Mouse (Mus musculus): ENCODE results near the gene Anxa7. TPM values are rescaled to one million over a fixed set of nuclear protein-coding genes. Genes with fewer than 3 reads are reported as not detected.

The Anxa7 gene
- polyA plus RNA-seq (2014; fragmentation: Nextera tagmentation; extraction: Ambion mirVana): 12.8 and 14.6 TPM in 2 replicates

DNA sequence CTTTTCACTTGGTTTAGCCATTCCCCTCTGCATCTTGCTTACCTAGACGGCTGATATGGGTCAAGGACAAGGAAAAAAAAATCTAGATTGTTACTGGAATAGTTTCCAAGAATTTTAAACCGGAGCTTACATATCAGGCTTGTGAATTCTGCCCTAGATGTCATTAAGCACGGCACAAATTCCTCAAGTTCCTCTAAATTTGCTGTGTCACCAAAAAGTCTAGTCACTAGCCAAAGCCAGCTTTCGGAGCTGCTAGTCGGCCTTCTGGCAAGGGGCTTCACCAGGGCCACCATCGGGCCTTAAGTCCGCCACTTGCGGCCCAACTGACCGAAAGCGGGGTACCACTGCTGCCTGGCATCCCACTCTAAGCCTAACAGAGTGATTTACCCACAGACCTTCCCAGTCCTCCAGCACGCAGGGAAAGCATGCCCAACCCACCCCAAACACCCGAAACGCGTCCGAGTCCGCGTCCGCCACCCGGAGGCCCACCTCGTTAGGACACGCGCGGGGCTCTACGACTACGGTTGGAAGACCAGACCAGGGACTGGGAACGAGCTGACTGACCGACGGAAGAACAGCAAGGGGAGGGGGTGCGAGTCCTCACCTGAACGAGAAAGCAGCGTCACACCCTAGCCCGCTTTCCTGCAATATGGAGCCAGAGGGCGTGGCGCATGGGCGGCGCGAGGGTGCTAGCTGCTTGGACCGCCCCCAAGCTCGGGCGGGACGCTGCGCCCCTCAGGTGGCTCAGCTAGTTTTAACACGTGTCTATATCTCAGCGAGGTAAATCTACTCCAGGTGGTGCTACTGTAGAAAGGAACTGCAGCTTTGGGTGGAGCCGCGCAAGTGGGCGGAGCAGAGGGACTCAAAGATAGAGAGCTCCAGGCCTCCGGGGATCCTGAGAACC is at the start of gene Anxa7:
Gene Anxa7 (minus strand): TSS at position 843 of the 904 bp plus-strand sequence.
- peak; percentile 69 for ATAC-seq (replicated peaks; ENCODE audit: low FRiP score)
- H3K27me3 ChIP-seq (ENCODE audit: control insufficient read depth, insufficient read depth, low read length): no peaks in the 10 kb centered on the region; the same call in 1 of the 2 replicates
- peak within 1 kb of the TSS; percentile 57 for H3K9ac ChIP-seq (ENCODE audit: low read length)
- WGBS: 1% methylated on average over 48 of the region's 48 CpGs
- H3K27ac ChIP-seq (ENCODE audit: low read depth, low read length): no peak within 1 kb of the TSS
- H3K36me3 ChIP-seq (ENCODE audit: control insufficient read depth, insufficient read depth, low read length): no peaks in the 10 kb centered on the region
- H3K4me2 ChIP-seq (ENCODE audit: low read depth, low read length, severe bottlenecking): peak within 1 kb of the TSS; percentile 87
- no peaks in the 10 kb centered on the region for H3K9me3 ChIP-seq (ENCODE audit: control insufficient read depth, low read length)
- H3K4me1 ChIP-seq (replicated peaks; ENCODE audit: control insufficient read depth, insufficient read depth, low read length): 0 out of 2 replicates have a peak, but pooled peaks cover 2% of the 10 kb centered on the region
- H3K4me3 ChIP-seq (ENCODE audit: low read depth, low read length): peak within 1 kb of the TSS; percentile 63
- DNase-seq (ENCODE audit: low spot score): peak; percentile 77

DNA sequence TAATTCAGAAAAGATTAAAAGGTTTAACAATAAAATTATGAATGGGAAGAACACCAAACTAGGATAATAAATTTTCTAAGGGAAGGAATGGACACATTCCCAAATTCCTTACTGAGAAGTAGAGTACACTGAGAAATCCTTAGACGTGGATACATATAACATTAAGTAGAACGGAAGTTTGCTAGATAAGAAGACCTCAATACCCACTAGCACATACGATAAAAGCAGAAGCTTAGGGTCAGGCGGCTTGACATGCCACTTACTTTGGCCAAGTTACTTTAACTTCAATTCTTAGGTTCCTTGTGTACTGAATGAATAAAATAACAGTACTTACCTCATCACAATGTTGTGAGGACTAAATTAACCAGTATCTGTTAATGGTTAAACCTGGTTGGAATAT is 49.7 kb upstream of the Anxa7 start:
- no peak overlapping the region for H3K27ac ChIP-seq (ENCODE audit: low read depth, low read length)
- no peak overlapping the region for H3K9ac ChIP-seq (ENCODE audit: low read length)
- H3K9me3 ChIP-seq (ENCODE audit: control insufficient read depth, low read length): no peaks in the 10 kb centered on the region
- H3K27me3 ChIP-seq (ENCODE audit: control insufficient read depth, insufficient read depth, low read length): no peaks in the 10 kb centered on the region
- no peaks in the 10 kb centered on the region for H3K36me3 ChIP-seq (ENCODE audit: control insufficient read depth, insufficient read depth, low read length)
- no peaks in the 10 kb centered on the region for H3K4me1 ChIP-seq (replicated peaks; ENCODE audit: control insufficient read depth, insufficient read depth, low read length)
- no peak overlapping the region for H3K4me3 ChIP-seq (ENCODE audit: low read depth, low read length)
- DNase-seq (ENCODE audit: low spot score) (no peak), ATAC-seq (replicated peaks; ENCODE audit: low FRiP score) (no peak)
- 91% methylated on average over 4 of the region's 4 CpGs for WGBS
- no peak overlapping the region for H3K4me2 ChIP-seq (ENCODE audit: low read depth, low read length, severe bottlenecking)

DNA sequence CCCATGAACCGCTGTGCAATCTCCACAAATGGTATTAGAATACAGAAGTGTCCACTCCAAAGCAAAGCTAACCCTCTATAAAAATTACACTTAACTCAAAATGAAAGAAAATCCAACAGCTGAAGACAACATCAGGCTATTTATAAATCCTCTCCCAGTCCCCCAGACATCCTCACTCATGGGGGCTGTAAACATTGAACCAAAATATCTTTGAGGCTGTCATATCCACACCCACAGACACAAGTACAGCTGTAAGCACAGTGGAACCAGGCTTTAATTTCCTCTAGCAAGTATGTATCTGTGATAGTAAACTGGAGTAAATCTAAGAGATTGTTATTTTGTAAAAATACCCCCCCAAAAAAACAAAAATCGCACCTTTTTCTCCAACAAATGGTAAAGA is 40.2 kb upstream of the Anxa7 start:
- Histone ChIP-seq H3K27me3 (ENCODE audit: control insufficient read depth, insufficient read depth, low read length) (no peaks in the 10 kb centered on the region), H3K27ac (ENCODE audit: low read depth, low read length) (no peak overlapping the region), H3K9me3 (ENCODE audit: control insufficient read depth, low read length) (no peaks in the 10 kb centered on the region), H3K4me2 (ENCODE audit: low read depth, low read length, severe bottlenecking) (no peak overlapping the region), H3K4me1 (replicated peaks; ENCODE audit: control insufficient read depth, insufficient read depth, low read length) (no peaks in the 10 kb centered on the region), H3K4me3 (ENCODE audit: low read depth, low read length) (no peak overlapping the region), H3K9ac (ENCODE audit: low read length) (no peak overlapping the region), H3K36me3 (ENCODE audit: control insufficient read depth, insufficient read depth, low read length) (no peaks in the 10 kb centered on the region; the same call in 1 of the 2 replicates)
- 91% methylated on average over 2 of the region's 2 CpGs for WGBS
- DNase-seq (ENCODE audit: low spot score) (no peak), ATAC-seq (replicated peaks; ENCODE audit: low FRiP score) (no peak)

DNA sequence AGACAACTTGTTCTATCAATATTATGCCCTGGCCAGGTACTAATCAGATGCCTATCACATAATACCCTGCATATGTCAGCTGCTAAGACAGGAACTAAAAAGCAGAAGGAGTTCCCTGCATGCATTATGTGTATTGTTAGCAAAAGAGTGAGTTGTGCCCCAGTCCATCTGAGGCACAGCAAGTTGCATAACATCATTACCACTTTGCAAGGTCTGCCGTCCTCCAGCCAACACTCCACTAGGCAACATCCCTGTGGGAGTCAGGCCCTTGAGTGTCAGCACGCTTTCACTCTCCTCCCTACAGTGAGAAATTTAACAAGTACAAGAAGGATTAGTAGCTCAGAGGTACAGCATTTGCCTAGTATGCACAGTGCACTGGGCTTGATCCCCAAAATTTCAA is 28.5 kb upstream of the Anxa7 start:
- Histone ChIP-seq H3K27ac (ENCODE audit: low read depth, low read length) (no peak overlapping the region), H3K4me3 (ENCODE audit: low read depth, low read length) (no peak overlapping the region), H3K9ac (ENCODE audit: low read length) (no peak overlapping the region), H3K36me3 (ENCODE audit: control insufficient read depth, insufficient read depth, low read length) (peaks cover 3% of the 10 kb centered on the region; the same call in 1 of the 2 replicates), H3K27me3 (ENCODE audit: control insufficient read depth, insufficient read depth, low read length) (no peaks in the 10 kb centered on the region), H3K9me3 (ENCODE audit: control insufficient read depth, low read length) (no peaks in the 10 kb centered on the region), H3K4me1 (replicated peaks; ENCODE audit: control insufficient read depth, insufficient read depth, low read length) (no peaks in the 10 kb centered on the region), H3K4me2 (ENCODE audit: low read depth, low read length, severe bottlenecking) (no peak overlapping the region)
- no peak for DNase-seq (ENCODE audit: low spot score)
- 79% methylated on average over 2 of the region's 2 CpGs for WGBS
- no peak for ATAC-seq (replicated peaks; ENCODE audit: low FRiP score)

DNA sequence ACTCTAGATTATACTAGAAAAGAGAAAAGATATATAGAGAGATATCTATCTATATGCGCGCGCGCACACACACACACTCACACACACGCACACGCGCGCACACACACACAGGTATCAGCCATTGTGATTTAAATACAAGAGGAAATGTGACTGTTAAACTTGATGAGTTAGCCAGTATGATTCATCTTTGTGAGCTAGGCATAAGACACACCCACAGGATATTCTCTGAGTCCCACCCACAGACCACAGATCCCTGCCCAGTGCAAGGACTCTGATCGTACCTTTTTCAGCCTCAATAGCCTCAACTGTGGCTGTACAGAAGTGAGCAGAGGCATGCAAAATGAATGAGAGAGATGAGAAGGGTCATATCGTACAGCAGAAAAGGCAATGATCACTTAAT is 23.0 kb upstream of the Anxa7 start:
- Histone ChIP-seq H3K4me2 (ENCODE audit: low read depth, low read length, severe bottlenecking) (no peak overlapping the region), H3K9me3 (ENCODE audit: control insufficient read depth, low read length) (no peaks in the 10 kb centered on the region), H3K9ac (ENCODE audit: low read length) (no peak overlapping the region), H3K4me1 (replicated peaks; ENCODE audit: control insufficient read depth, insufficient read depth, low read length) (no peaks in the 10 kb centered on the region), H3K36me3 (ENCODE audit: control insufficient read depth, insufficient read depth, low read length) (peaks cover 4% of the 10 kb centered on the region; the same call in 1 of the 2 replicates), H3K4me3 (ENCODE audit: low read depth, low read length) (no peak overlapping the region), H3K27me3 (ENCODE audit: control insufficient read depth, insufficient read depth, low read length) (no peaks in the 10 kb centered on the region), H3K27ac (ENCODE audit: low read depth, low read length) (no peak overlapping the region)
- ATAC-seq (replicated peaks; ENCODE audit: low FRiP score): no peak
- WGBS: 96% methylated on average over 10 of the region's 10 CpGs
- no peak for DNase-seq (ENCODE audit: low spot score)

DNA sequence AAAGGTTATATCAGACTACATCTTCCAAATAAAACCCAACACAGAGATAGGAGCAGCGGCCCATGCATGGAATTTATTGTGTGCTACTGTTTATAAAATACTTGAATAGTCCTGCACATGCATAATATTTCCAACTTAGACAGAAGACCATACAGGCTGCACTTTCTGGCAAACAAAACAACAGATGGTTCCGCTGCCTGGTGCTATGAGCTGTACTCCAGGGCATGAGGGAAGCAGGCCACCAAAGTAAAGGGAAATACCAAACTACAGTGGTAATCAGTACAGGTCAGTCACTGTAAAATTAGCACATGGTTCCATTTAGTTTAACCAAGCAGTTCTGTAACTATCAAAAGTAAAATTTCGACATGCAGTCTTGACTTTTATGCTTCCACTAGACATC is 20.0 kb upstream of the Anxa7 start:
- Histone ChIP-seq H3K9me3 (ENCODE audit: control insufficient read depth, low read length) (no peaks in the 10 kb centered on the region), H3K9ac (ENCODE audit: low read length) (no peak overlapping the region), H3K36me3 (ENCODE audit: control insufficient read depth, insufficient read depth, low read length) (peaks cover 9% of the 10 kb centered on the region; the same call in 1 of the 2 replicates), H3K4me1 (replicated peaks; ENCODE audit: control insufficient read depth, insufficient read depth, low read length) (no peaks in the 10 kb centered on the region), H3K4me2 (ENCODE audit: low read depth, low read length, severe bottlenecking) (no peak overlapping the region), H3K27me3 (ENCODE audit: control insufficient read depth, insufficient read depth, low read length) (no peaks in the 10 kb centered on the region), H3K4me3 (ENCODE audit: low read depth, low read length) (no peak overlapping the region), H3K27ac (ENCODE audit: low read depth, low read length) (no peak overlapping the region)
- no peak for ATAC-seq (replicated peaks; ENCODE audit: low FRiP score)
- whole genome bisulfite sequencing: 90% methylated on average over 3 of the region's 3 CpGs
- no peak for DNase-seq (ENCODE audit: low spot score)

DNA sequence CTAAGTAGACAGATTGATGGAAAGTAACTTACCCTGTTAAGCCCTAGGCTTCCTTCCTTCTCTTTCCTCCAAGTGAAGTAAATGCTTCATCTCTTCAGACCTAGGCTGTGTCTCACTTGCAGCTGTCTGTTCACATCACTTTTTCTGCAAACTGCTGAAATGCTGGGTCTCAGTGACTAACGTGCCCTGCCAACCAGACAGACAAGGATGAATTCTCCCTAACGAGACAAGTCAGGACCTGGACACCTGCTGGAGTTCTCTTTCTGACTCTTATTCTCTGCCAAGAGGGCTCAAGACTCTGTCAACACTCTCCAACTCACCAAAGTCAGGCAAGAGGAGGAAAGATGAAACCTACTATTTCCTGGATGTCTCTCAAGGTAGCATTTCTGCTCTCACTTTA is 16.7 kb upstream of the Anxa7 start, which contains the start of gene Mss51:
Gene Mss51 (minus strand): TSS at position 299 of the 400 bp plus-strand sequence.
- no peaks in the 10 kb centered on the region for H3K4me1 ChIP-seq (replicated peaks; ENCODE audit: control insufficient read depth, insufficient read depth, low read length)
- WGBS: 78% methylated on average over 2 of the region's 2 CpGs
- no peak within 1 kb of the TSS for H3K4me2 ChIP-seq (ENCODE audit: low read depth, low read length, severe bottlenecking)
- ATAC-seq (replicated peaks; ENCODE audit: low FRiP score) (no peak), DNase-seq (ENCODE audit: low spot score) (no peak)
- no peak within 1 kb of the TSS for H3K9ac ChIP-seq (ENCODE audit: low read length)
- H3K36me3 ChIP-seq (ENCODE audit: control insufficient read depth, insufficient read depth, low read length): peaks cover 12% of the 10 kb centered on the region; the same call in 1 of the 2 replicates
- no peak within 1 kb of the TSS for H3K4me3 ChIP-seq (ENCODE audit: low read depth, low read length)
- H3K9me3 ChIP-seq (ENCODE audit: control insufficient read depth, low read length): no peaks in the 10 kb centered on the region
- no peaks in the 10 kb centered on the region for H3K27me3 ChIP-seq (ENCODE audit: control insufficient read depth, insufficient read depth, low read length)
- no peak within 1 kb of the TSS for H3K27ac ChIP-seq (ENCODE audit: low read depth, low read length)

DNA sequence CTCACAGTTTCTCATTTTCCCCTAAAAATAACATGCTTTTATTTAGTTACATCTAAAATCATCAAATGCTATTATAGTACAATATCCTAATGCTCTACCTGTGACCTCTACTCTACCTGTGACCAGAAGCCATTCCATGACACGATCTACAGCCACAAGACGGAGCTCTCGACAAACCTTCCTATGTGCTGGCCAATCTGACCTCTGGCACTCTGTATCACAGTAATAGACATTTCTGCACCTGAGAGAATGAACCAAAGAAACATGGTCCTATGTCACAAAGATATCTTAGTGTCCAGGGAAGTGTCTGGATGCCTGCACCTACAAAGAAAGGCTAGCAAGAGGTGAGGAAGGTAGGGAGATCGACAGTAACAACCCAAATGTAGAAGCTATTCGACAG is 6.1 kb upstream of the Anxa7 start:
- WGBS: 97% methylated on average over 5 of the region's 5 CpGs
- Histone ChIP-seq H3K9me3 (ENCODE audit: control insufficient read depth, low read length) (no peaks in the 10 kb centered on the region), H3K9ac (ENCODE audit: low read length) (no peak overlapping the region), H3K27me3 (ENCODE audit: control insufficient read depth, insufficient read depth, low read length) (no peaks in the 10 kb centered on the region), H3K4me1 (replicated peaks; ENCODE audit: control insufficient read depth, insufficient read depth, low read length) (no peaks in the 10 kb centered on the region), H3K4me2 (ENCODE audit: low read depth, low read length, severe bottlenecking) (no peak overlapping the region), H3K27ac (ENCODE audit: low read depth, low read length) (no peak overlapping the region), H3K36me3 (ENCODE audit: control insufficient read depth, insufficient read depth, low read length) (peaks cover 2% of the 10 kb centered on the region; the same call in 1 of the 2 replicates), H3K4me3 (ENCODE audit: low read depth, low read length) (no peak overlapping the region)
- DNase-seq (ENCODE audit: low spot score): no peak
- ATAC-seq (replicated peaks; ENCODE audit: low FRiP score): no peak
